Mouse (Mus musculus) embryo, embryonic 11.5 days (tissue): ENCODE results near the gene Tmem269.

Source experiments
- DNase-seq: peaks from one replicate; pipeline ENCODE4 v3.0.0-alpha.2; 2012; ENCODE audit warnings: low read depth, low spot score

The Tmem269 gene

GRCm38 (mm10) chr4:119234348-119234747 lies 16.3 kb upstream of the Tmem269 start:
- DNase-seq: no peak

- DNase-seq: peak; percentile 57
Observed at GRCm38 (mm10) chr4:119233256-119233901, 15.4 kb upstream of the Tmem269 start.

DNA sequence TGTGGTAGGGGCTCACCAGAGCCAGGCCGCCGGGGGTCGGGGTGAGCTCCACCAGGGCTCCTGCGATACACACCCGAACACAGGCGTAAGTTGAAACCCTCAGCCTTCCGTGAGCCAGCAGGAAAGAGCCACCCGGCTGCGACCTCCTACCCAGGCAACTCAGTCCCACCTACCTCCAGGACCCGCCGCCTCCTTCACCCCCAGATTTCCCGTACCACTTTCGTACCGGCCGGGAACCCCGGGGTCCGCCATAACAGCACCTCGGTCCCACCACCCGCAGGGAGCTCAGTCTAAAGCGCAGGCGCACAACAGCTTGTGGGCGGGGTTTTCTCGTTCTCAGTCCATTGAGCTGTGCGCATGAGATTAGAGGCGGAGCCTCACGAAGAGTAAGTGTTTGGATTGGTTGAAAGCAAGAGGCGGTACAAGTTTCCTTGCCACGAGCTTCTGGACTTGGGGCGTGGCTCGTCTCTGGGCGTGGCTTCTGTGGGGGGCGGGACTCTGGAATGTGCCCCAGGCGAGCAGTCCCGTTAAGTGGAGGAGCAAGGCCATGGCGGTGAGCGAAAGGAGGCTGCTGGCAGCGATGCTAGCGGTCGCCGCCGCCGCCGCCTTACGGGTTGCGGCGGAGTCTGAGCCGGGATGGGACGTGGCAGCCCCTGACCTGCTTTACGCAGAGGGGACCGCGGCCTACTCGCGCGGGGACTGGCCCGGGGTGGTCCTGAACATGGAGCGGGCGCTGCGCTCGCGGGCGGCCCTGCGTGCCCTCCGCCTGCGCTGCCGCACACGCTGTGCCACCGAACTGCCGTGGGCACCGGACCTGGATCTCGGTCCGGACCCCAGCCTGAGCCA lies 14.6 kb upstream of the Tmem269 start, which contains the start of the genes AU022252 and P3h1:
AU022252 (minus strand) TSS at position 303 of the 846 bp plus-strand sequence.
P3h1 (plus strand) TSS at position 506 of the 846 bp plus-strand sequence.
- peak; percentile 99 for DNase-seq

DNA sequence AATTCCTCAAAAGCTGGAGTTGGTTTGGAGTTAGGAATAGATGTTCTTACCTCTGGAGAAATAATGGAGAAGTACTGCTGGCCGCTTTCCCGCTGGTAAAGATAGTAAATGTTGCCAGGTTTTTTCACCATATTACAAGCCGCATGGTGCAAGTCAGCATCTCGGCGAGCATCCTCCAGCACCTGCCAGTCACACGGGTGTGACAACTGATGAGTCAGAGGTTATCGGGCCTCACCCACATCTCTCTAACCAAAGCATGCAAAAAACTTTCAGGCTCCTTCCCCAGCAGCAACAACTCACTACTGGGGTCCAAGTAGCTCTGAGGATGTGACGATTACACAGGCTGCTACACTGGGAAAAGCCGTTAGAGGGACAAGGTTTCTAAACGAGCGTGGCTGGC lies 8.7 kb upstream of the Tmem269 start:
- no peak for DNase-seq

DNA sequence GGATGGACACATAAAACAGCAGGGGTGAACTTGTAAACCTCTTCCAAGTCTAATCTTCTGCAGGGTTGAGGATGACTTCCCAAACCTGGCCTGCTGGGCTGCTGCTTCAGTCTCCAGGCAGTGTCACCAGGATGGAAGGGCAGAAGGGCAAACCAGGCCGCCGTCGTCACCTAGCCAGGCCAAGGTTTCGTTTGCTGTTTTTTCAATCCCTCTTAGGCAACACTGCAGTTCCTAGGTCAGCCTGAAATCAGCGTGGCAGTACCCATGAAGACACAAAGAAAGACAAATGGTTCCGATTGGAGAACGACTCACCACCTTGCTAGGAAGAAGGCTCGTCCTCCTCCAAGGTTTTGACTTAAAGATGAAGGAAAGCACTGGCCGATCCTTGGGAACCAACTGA lies 7.7 kb upstream of the Tmem269 start:
- no peak for DNase-seq

DNA sequence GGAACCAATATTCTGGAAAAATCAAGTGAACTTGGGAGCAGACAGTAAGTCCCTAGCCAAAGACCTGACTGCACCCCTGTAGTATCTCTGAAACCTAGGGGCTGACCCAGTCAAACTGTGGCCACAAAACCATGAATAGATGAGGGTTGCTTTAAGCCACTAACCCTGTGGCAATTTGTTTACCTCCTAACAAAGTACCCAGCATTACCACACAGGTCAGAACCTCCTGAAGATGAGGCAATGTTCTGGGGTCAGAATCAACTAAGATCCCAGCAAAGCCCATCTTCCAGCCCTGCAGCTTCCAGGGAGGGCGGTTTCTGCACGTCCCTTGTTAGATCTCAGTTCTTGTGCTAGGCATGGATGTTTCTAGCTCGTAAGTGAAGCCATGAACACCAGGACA lies 6.5 kb upstream of the Tmem269 start:
- no peak for DNase-seq

DNA sequence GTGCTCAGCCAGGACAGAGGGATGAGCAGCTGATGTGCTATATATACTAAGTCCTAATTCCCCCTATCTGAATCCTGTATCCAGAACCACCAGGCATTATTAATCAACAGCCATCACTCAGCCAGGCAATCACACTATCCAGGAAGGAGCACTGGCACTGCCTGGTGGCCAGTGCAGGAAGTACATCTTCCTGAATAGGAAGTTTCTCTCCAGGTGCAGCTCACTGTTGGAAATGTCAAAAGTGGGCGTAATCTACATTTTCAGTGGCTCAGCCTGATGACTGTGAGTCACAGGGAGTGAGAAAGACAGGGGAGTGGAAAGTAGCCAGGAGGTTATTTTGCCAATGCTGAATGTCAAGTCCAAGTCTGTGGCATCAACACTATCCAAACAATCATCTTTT lies 5.7 kb upstream of the Tmem269 start:
- no peak for DNase-seq

GRCm38 (mm10) chr4:119216667-119217066 lies 1.4 kb downstream of the Tmem269 start:
- DNase-seq: no peak

DNA sequence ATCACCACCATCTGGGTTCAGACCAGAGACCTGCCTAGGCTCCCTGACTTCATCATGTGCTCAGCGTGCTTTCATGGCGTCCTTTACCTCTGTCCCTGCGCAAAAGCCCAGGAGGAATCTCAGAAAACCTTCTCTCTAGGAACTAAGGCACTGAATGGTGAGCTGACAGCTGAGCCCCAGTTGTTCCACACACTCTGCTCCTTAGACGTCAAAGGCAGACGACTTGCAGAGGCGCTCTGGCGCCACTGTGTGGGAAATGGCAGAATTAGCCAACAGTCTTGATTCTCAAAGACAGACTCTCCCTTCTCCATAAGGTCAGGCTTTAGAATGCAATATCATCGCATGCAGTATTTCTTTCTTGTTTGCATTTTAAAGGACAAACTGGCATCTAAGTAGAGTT lies 13.3 kb downstream of the Tmem269 start:
- peak; percentile 56 for DNase-seq

DNA sequence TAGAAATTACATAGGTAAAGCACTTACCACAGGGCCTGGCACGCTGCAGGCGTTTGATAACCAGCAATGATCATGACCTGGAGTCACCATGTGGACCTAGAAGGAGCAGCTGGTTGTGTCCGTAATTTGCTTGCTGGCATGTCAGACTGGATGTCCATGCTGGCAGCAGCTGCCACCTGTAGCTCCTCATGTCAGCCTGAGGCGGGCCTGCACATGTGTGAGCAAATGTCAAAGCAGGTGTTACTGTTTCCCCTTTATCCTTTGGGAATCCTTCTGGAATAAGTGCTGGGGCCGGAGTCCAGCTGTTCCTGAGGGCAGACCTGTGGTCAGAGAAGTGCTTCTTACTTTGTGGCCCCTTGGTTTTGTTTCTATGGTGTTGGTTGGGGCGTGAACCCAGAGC lies 19.9 kb downstream of the Tmem269 start:
- no peak for DNase-seq

DNA sequence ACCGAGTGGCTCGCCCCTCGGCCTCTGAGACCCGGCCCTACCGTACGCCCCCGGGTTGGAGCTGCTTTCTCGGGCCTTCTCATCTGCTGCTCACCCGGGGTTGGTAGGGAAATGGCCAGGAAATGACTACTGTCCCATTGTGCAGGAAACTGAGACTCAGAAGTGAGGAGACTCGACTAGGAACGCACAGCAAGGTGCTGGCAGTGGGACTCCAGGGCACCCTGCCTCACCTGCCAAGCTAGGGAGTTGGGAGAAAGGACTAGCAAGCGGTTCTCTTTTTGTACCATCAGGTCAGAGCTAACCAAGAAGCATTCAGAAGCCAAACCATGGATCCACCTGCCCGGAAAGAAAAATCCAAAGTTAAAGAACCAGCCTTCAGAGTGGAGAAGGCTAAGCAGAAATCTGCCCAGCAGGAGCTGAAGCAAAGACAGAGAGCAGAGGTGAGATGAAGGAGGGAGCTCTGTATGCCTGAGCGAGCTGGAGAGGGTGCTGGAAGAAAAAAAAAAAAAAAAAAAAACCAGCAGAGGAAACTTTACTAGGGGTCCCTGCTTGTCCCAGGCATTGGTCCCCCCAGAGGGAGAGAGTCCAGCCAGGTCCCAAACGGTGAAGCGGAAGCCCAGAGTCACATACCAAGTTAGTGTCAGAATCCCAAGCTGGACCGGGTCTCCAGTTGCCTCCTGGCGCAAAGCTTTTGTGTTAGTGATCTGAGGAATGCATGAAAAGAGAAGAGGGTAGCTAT lies 22.3 kb downstream of the Tmem269 start:
- DNase-seq: no peak

GRCm38 (mm10) chr4:119194909-119195581 lies 23.0 kb downstream of the Tmem269 start, which contains the start of gene Svbp:
TSS of gene Svbp (plus strand) at chr4:119195306.
- peak; percentile 77 for DNase-seq

- DNase-seq: no peak
Observed at GRCm38 (mm10) chr4:119192757-119193156, 25.3 kb downstream of the Tmem269 start.

- no peak for DNase-seq
Observed at GRCm38 (mm10) chr4:119191273-119191672, 26.7 kb downstream of the Tmem269 start.

- DNase-seq: no peak
Observed at GRCm38 (mm10) chr4:119190618-119191017, 27.4 kb downstream of the Tmem269 start.

DNA sequence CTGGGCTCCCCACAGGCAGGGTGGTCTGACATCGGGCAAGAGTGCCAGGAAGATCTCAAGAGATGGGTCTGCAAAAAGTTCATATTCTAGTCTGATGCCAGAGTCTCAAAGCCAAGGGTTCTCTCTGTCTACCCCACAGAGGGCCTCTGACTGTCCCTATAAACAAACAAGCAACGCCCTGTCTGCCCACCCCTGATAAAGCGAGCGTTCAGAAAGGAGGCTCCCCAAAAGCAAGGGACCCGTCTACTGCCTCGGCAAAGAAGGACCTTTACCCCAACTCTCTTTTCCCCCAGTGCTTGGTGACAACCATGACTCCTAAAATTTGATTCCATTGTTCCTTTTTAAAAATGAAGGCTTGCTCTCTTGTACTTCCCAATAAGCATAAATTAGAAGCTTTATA lies 28.2 kb downstream of the Tmem269 start, which contains the start of gene Ermap:
Ermap (minus strand) TSS at position 148 of the 400 bp plus-strand sequence.
- no peak for DNase-seq

- DNase-seq: no peak
Observed at GRCm38 (mm10) chr4:119189392-119189791, 28.6 kb downstream of the Tmem269 start.

DNA sequence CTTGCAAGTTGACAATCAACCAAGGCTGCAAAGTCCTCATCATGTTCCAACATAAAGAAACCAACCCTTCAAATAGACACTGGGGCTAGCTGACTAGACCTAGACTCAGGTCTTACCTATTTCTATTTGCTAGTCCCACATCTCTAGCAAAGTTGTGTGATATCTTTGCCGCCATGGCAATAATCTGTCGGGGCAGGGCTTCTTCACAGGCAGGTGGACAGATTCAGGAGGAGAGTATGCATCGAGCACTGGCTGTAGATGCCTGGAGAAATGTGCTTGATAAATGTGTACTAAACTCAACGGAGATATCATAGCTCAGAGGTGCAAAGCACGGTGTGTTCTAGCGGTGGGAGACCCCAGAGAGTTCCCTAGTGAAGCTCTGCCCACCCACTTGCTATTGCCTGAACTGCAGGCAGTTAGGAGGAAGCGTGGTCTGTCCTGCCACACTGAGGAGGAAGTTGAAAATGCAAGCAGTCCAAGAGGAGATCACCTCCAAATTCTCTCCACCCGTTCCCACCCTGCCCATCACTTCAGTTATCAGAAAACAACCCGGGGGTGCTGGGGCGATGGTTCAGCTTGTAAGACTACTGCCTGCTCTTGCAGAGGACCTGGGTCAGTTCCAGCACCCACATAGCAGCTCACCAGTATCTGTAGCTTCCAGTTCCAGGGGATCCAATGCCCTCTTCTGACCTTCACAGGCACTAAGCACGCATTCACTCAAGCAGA lies 29.8 kb downstream of the Tmem269 start:
- DNase-seq: no peak

DNA sequence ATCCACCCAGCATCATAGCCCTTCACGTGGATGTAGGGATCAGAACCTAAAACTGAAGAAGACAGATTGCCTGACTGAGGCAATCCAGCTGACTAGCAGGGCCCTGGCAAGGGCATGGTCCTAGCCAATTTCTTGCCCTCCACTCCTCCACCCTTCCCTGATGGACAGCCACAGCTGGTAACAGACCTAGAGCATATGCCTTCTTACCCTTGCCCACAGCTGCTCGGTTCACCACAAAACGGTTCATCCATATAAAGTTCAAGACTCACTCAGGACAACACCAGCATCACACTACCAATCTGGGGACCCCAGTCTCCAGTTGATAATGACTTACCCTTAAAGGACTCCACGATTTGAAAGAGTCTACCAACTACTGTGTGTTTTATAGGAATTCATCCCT lies 32.2 kb downstream of the Tmem269 start:
- no peak for DNase-seq

DNA sequence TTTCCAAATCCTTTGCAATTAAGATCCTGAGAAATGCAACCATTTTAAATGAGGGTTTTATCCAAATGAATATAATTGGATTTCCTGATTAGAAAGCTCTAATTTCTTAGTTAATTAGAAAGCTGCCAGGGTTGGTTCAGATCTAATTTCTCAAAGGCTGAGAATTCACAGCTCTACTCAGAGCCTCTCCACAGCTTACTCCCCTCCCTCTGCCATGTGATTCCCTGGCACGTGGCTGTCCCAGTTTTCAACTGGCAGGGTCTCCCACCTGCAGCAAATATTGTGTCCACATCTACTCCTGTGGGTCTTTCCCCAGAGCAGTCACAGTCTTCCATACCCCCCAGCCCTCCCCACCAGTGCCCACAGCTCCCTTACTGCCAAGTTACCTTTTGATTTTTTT lies 34.5 kb downstream of the Tmem269 start:
- no peak for DNase-seq

DNA sequence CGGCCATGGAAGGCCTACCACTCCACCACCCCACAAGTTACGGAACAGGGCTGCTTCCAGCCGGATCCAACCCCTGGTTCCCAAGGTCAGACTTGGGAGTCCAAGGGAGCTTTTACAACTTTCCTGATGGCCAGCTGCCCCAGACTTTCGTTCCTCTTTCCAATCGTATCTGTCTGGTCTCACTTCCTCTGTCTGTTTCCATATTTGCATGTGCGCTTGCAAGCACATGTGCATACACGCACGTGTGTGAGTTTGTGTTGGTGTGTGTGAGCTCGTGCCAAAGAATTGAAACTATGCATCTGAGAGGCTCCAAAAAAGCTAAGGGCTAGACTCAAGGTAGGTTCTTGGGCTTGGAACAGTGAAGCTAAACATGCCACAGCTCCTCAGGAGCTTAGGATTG lies 36.6 kb downstream of the Tmem269 start:
- no peak for DNase-seq
